Mouse (Mus musculus) heart, adult 2 months (tissue): Measurements from ENCODE around the gene Gm37240. TPM values are rescaled to one million over a fixed set of nuclear protein-coding genes. Genes with fewer than 3 reads are reported as not detected.

Source experiments
- DNase-seq, 2 experiments: peaks; one replicate each; pipeline ENCODE4 v3.0.0; 2021
- H3K27ac ChIP-seq: fragments of 200-600 bp; 2 replicates; pipeline ENCODE4 v1.8.1; 2022
- H3K27me3 ChIP-seq: fragments of 200-500 bp; 2 replicates; pipeline ENCODE4 v1.6.1; 2012; ENCODE audit warnings: mild to moderate bottlenecking, low read length, inconsistent platforms, mixed read lengths; ENCODE audit not compliant: control insufficient read depth, insufficient read depth
- H3K36me3 ChIP-seq: fragments of 200-500 bp; 2 replicates; pipeline ENCODE4 v1.6.1; 2012; ENCODE audit warnings: low read length, inconsistent platforms; ENCODE audit not compliant: control insufficient read depth, insufficient read depth
- H3K4me1 ChIP-seq: fragments of 200-500 bp; 2 replicates; pipeline ENCODE4 v1.6.1; 2011; ENCODE audit warnings: low read length; ENCODE audit not compliant: control insufficient read depth, insufficient read depth
- H3K4me3 ChIP-seq: fragments of 200-600 bp; 2 replicates; pipeline ENCODE4 v1.8.1; 2022
- H3K79me2 ChIP-seq: fragments of 200-500 bp; replicated peaks from 2 replicates; pipeline ENCODE4 v1.6.1; 2012; ENCODE audit warnings: mild to moderate bottlenecking, inconsistent platforms, low read length, moderate library complexity, mixed read lengths; ENCODE audit not compliant: control insufficient read depth, insufficient read depth
- H3K9ac ChIP-seq: fragments of 200-500 bp; 2 replicates; pipeline ENCODE4 v1.6.1; 2012; ENCODE audit warnings: low read depth, mild to moderate bottlenecking, control low read depth, inconsistent platforms, low read length, mixed read lengths
- CTCF ChIP-seq: fragments of 200-600 bp; IDR thresholded peaks from 2 replicates; pipeline ENCODE4 v1.8.1; 2022; ENCODE audit warnings: antibody characterized with exemption, mild to moderate bottlenecking, moderate library complexity
- EP300 ChIP-seq: fragments of 200-500 bp; IDR thresholded peaks from 2 replicates; pipeline ENCODE4 v1.6.1; 2011; ENCODE audit warnings: low read depth, low read length, control low read depth; ENCODE audit not compliant: insufficient read depth
- POLR2A ChIP-seq: fragments of 200-500 bp; IDR thresholded peaks from 2 replicates; pipeline ENCODE4 v1.6.1; 2011; ENCODE audit warnings: mild to moderate bottlenecking, low read depth, low read length, control low read depth; ENCODE audit not compliant: insufficient read depth
- WGBS: fragments of 180-500 bp; shearing (Covaris S2); methylation state at CpG from one replicate; pipeline ENCODE4 v1.1.7; 2018; 5-methylcytosine and 5-hydroxymethylcytosine counted together
- intact Hi-C: fragments of 180-260 bp; cut with DNase I; formaldehyde crosslinking; loops from one replicate; pipeline ENCODE4 v1.15.1; 2025
- polyA plus RNA-seq: library from polyadenylated mRNA; depleted of rRNA; stranded (reverse); fragments of >200 nt; gene quantifications from 2 replicates; pipeline ENCODE4 v1.2.3, GENCODE M21; 2012
- total RNA-seq, 2 experiments: library from RNA; stranded (reverse); gene quantifications; 2 replicates each; pipeline ENCODE4 v1.2.3; 2021

Gm37240 gene
- total and polyA plus RNA-seq, 3 experiments, result 25.0 to 45.3 (median 36.6) TPM

GRCm38 (mm10) chr3:84593274-84593673 is 1294.0 kb downstream of the Gm37240 start, which contains the start of gene Tigd4:
Tigd4 (plus strand) TSS chr3:84593574.
- WGBS, result 71% methylated on average over 2 of the region's 2 CpGs
- DNase-seq, result no peak
- Histone ChIP-seq H3K36me3 (no peaks in the 10 kb centered on the region), H3K9ac (no peak within 1 kb of the TSS), H3K27ac (no peak within 1 kb of the TSS), H3K79me2 (no peaks in the 10 kb centered on the region), H3K4me1 (no peaks in the 10 kb centered on the region), H3K4me3 (no peak within 1 kb of the TSS), H3K27me3 (no peaks in the 10 kb centered on the region)
- intact Hi-C loops, result no loop called here
- no peak for TF ChIP-seq POLR2A
- TF ChIP-seq CTCF, result no peak

- intact Hi-C loops, result loop anchor here (10.0 kb wide), 1 partner anchor 988 kb away; the partner anchor contains the start of gene Gatb
- 21% methylated on average over 5 of the region's 5 CpGs for WGBS
- no peak overlapping the region for H3K4me3 ChIP-seq
- H3K36me3 ChIP-seq, result no peaks in the 10 kb centered on the region
- no peaks in the 10 kb centered on the region; the same call in 1 of the 2 replicates for H3K4me1 ChIP-seq
- H3K27me3 ChIP-seq, result no peaks in the 10 kb centered on the region
- no peak overlapping the region for H3K9ac ChIP-seq
- H3K27ac ChIP-seq, result no peak overlapping the region
- H3K79me2 ChIP-seq, result no peaks in the 10 kb centered on the region
- DNase-seq, result no peak
- TF ChIP-seq CTCF (no peak), EP300 (no peak), POLR2A (no peak)
Observed at GRCm38 (mm10) chr3:84586736-84587135, 1300.6 kb downstream of the Gm37240 start.

GRCm38 (mm10) chr3:84582913-84583276 is 1304.4 kb downstream of the Gm37240 start:
- Histone ChIP-seq H3K27me3 (no peaks in the 10 kb centered on the region), H3K27ac (peak overlapping the region; percentile 87), H3K4me3 (peak overlapping the region; percentile 75), H3K9ac (peak overlapping the region; percentile 73), H3K4me1 (peaks cover 2% of the 10 kb centered on the region), H3K79me2 (no peaks in the 10 kb centered on the region), H3K36me3 (peaks cover 8% of the 10 kb centered on the region; the same call in 1 of the 2 replicates)
- under 1% methylated on average over 27 of the region's 27 CpGs for WGBS
- no peak for DNase-seq
- TF ChIP-seq POLR2A (no peak), CTCF (no peak), EP300 (no peak)
- intact Hi-C loops, result loop anchor here (10.0 kb wide), 1 partner anchor 992 kb away; the partner anchor contains the start of gene Gatb

GRCm38 (mm10) chr3:84582023-84582912 is 1305.0 kb downstream of the Gm37240 start, which contains the start of gene Arfip1:
Arfip1 (minus strand) TSS chr3:84582625.
- H3K36me3 ChIP-seq, result peaks cover 8% of the 10 kb centered on the region; the same call in 1 of the 2 replicates
- H3K27me3 ChIP-seq, result no peaks in the 10 kb centered on the region
- H3K9ac ChIP-seq, result peak within 1 kb of the TSS; percentile 73
- WGBS, result under 1% methylated on average over 69 of the region's 70 CpGs
- intact Hi-C loops, result loop anchor here (10.0 kb wide), 1 partner anchor 993 kb away; the partner anchor contains the start of gene Gatb
- H3K4me3 ChIP-seq, result peak within 1 kb of the TSS; percentile 75
- peak; percentile 97 for DNase-seq
- TF ChIP-seq CTCF, result no peak
- 0 out of 2 replicates have a peak, but pooled peaks have one; percentile 11 for TF ChIP-seq EP300
- TF ChIP-seq POLR2A, result peak; percentile 63; the same call in 1 of the 2 replicates
- H3K79me2 ChIP-seq, result no peaks in the 10 kb centered on the region; the same call in 1 of the 2 replicates
- peaks cover 2% of the 10 kb centered on the region for H3K4me1 ChIP-seq
- peak within 1 kb of the TSS; percentile 87 for H3K27ac ChIP-seq

- peak overlapping the region; percentile 73 for H3K9ac ChIP-seq
- H3K27me3 ChIP-seq, result no peaks in the 10 kb centered on the region
- H3K4me1 ChIP-seq, result peaks cover 2% of the 10 kb centered on the region
- DNase-seq, result no peak
- TF ChIP-seq CTCF, result no peak
- no peak for TF ChIP-seq POLR2A
- no peak for TF ChIP-seq EP300
- intact Hi-C loops, result loop anchor here (10.0 kb wide), 1 partner anchor 993 kb away; the partner anchor contains the start of gene Gatb
- H3K4me3 ChIP-seq, result peak overlapping the region; percentile 75
- peak overlapping the region; percentile 87 for H3K27ac ChIP-seq
- WGBS, result 0% methylated on average over 4 of the region's 4 CpGs
- peaks cover under 1% of the 10 kb centered on the region; the same call in 1 of the 2 replicates for H3K79me2 ChIP-seq
- peaks cover 8% of the 10 kb centered on the region; the same call in 1 of the 2 replicates for H3K36me3 ChIP-seq
Observed at GRCm38 (mm10) chr3:84581696-84582022, 1305.7 kb downstream of the Gm37240 start.

GRCm38 (mm10) chr3:84580716-84581115 is 1306.6 kb downstream of the Gm37240 start:
- H3K9ac ChIP-seq, result no peak overlapping the region
- WGBS, result 19% methylated on average over 4 of the region's 4 CpGs
- TF ChIP-seq CTCF (no peak), POLR2A (no peak), EP300 (no peak)
- H3K4me3 ChIP-seq, result no peak overlapping the region; the same call in 1 of the 2 replicates
- no peak overlapping the region for H3K27ac ChIP-seq
- no peaks in the 10 kb centered on the region for H3K27me3 ChIP-seq
- H3K79me2 ChIP-seq, result peaks cover 4% of the 10 kb centered on the region; the same call in 1 of the 2 replicates
- no peak for DNase-seq
- peaks cover 8% of the 10 kb centered on the region; the same call in 1 of the 2 replicates for H3K36me3 ChIP-seq
- intact Hi-C loops, result loop anchor here (10.0 kb wide), 1 partner anchor 994 kb away; the partner anchor contains the start of gene Gatb
- peaks cover 2% of the 10 kb centered on the region for H3K4me1 ChIP-seq
